In genomic region chr3:78077275-78077674, GRCm38 (mm10) we compare ENCODE assay signal across 16 mouse cellular contexts.
DNase-seq lines count a peak whose midpoint lies in the region.
"Had no signal": no experiment of that assay in that cellular context is flagged by ENCODE, and none has a peak within 500 bp of the region (broad histone marks: within the 10 kb centered on the region; RNA-seq: fewer than 3 reads in every experiment).

No protein-coding gene starts in this region.

- DNase-seq in frontal cortex, adult 2 months (ENCODE audit: extremely low spot score in 1 of 2, low spot score in 1 of 2): peak; percentile 8 to 13
- DNase-seq in frontal cortex, postnatal 10 days (ENCODE audit: low spot score in 2 of 2): no peak
- DNase-seq in layer of hippocampus, adult 11-12 months (ENCODE audit: low spot score): peak; percentile 3
- DNase-seq in layer of hippocampus, adult 18-20 months (ENCODE audit: low spot score in 2 of 2): no peak
- DNase-seq in right cerebral cortex, adult 18-20 months: peak; percentile 5
- no peak for DNase-seq in right cerebral cortex, postnatal 14 days
- DNase-seq in telencephalon, adult 2 months (ENCODE audit: low read depth, low spot score): peak; percentile 47
- DNase-seq in retina, postnatal 1 day: no peak
- DNase-seq: adrenal gland, adult 2 months; adrenal gland, postnatal 10 days; adrenal gland, postnatal 25 days; cerebellum, adult 11-12 months; cerebellum, adult 2 months; cerebellum, adult 9-10 months; cerebellum, postnatal 10 days; cerebellum, postnatal 25 days had no signal

Comparison
In these comparisons a context has a peak if more than half of its experiments do, and no peak if none do; other contexts are left out.
1. DNase-seq: peak in frontal cortex, adult 2 months (2 of 2), layer of hippocampus, adult 11-12 months (single experiment), right cerebral cortex, adult 18-20 months (single experiment) and telencephalon, adult 2 months (single experiment); none in frontal cortex, postnatal 10 days (0 of 2), layer of hippocampus, adult 18-20 months (0 of 2), right cerebral cortex, postnatal 14 days (single experiment) and retina, postnatal 1 day (single experiment).